Comparison of ENCODE assay signal across 27 mouse cellular contexts in genomic region chr1:122607309-122607708, GRCm38 (mm10).
"Had no signal": no experiment of that assay in that cellular context is flagged by ENCODE, and none has a peak within 500 bp of the region (broad histone marks: within the 10 kb centered on the region; RNA-seq: fewer than 3 reads in every experiment).

No protein-coding gene starts in this region.

- H3K27ac ChIP-seq: heart, adult 2 months; heart, embryonic 13.5 days; heart, embryonic 15.5 days; hindbrain, embryonic 13.5 days; hindbrain, embryonic 15.5 days; hindbrain, postnatal 0 days; kidney, embryonic 15.5 days; kidney, postnatal 0 days; limb, embryonic 13.5 days; limb, embryonic 15.5 days; liver, embryonic 12.5 days; liver, embryonic 14.5 days had no signal

- H3K36me3 ChIP-seq: heart, embryonic 13.5 days; heart, embryonic 15.5 days; hindbrain, embryonic 13.5 days; hindbrain, embryonic 15.5 days; kidney, embryonic 15.5 days; limb, embryonic 13.5 days; limb, embryonic 15.5 days; liver, embryonic 12.5 days had no signal

- H3K9me3 ChIP-seq: heart, embryonic 13.5 days; heart, embryonic 15.5 days; hindbrain, embryonic 13.5 days; hindbrain, embryonic 15.5 days; kidney, embryonic 15.5 days; limb, embryonic 13.5 days; limb, embryonic 15.5 days; liver, embryonic 12.5 days had no signal

- H3K27me3 ChIP-seq: heart, embryonic 13.5 days; heart, embryonic 15.5 days; hindbrain, embryonic 13.5 days; hindbrain, embryonic 15.5 days; kidney, embryonic 15.5 days; limb, embryonic 13.5 days; limb, embryonic 15.5 days; liver, embryonic 12.5 days had no signal

- H3K4me1 ChIP-seq: heart, embryonic 13.5 days; heart, embryonic 15.5 days; hindbrain, embryonic 13.5 days; hindbrain, embryonic 15.5 days; kidney, embryonic 15.5 days; limb, embryonic 13.5 days; limb, embryonic 15.5 days; liver, embryonic 12.5 days had no signal

- DNase-seq: gastrocnemius, postnatal 14 days; gastrocnemius, postnatal 36 days; heart, adult 11 months; heart, adult 2 months; heart, postnatal 14 days; heart, postnatal 36 days; kidney, adult 11 months; kidney, adult 2 months; kidney, adult 9 months; kidney, postnatal 14 days; kidney, postnatal 36 days; layer of hippocampus, adult 9-11 months; layer of hippocampus, postnatal 36 days; left cerebral cortex, postnatal 4 days had no signal

- ATAC-seq: hindbrain, postnatal 0 days; intestine, embryonic 16.5 days; liver, embryonic 12.5 days had no signal

- H3K4me2 ChIP-seq: heart, embryonic 11.5 days; heart, embryonic 13.5 days; heart, embryonic 15.5 days; hindbrain, embryonic 13.5 days; hindbrain, embryonic 15.5 days; kidney, embryonic 15.5 days; limb, embryonic 13.5 days; limb, embryonic 15.5 days; liver, embryonic 12.5 days had no signal

- H3K4me3 ChIP-seq: heart, adult 2 months; heart, embryonic 13.5 days; heart, embryonic 15.5 days; hindbrain, embryonic 13.5 days; hindbrain, embryonic 15.5 days; kidney, embryonic 15.5 days; limb, embryonic 13.5 days; limb, embryonic 15.5 days; liver, embryonic 12.5 days had no signal

- H3K9ac ChIP-seq: heart, embryonic 13.5 days; heart, embryonic 15.5 days; hindbrain, embryonic 13.5 days; hindbrain, embryonic 15.5 days; kidney, embryonic 15.5 days; limb, embryonic 13.5 days; limb, embryonic 15.5 days; liver, embryonic 12.5 days; liver, embryonic 14.5 days had no signal
